Mouse (Mus musculus) gastrocnemius, adult 8-10 months (tissue): ENCODE measurements at regions not wholly inside any gene's neighbourhood (a gene's known extent, or its start where the extent isn't known, plus 50 kb on each side); places are given as distances from the start of the nearest gene placed in this dataset.
A peak's percentile ranks its signal among the peaks of the same experiment; 100 is the strongest.
"Not testable (repeated sequence)": the region's sequence is repeated elsewhere in the genome, so short reads cannot be mapped to it uniquely, and the experiment has no call there.

ENCODE experiments used
- DNase-seq, 2 experiments: peaks; one replicate each; pipeline ENCODE4 v3.0.0; 2022; ENCODE audit warnings: low spot score in 2 of 2

GRCm38 (mm10) chr4:22131751-22132736, 200.9 kb downstream of the Faxc start:
- DNase-seq = no peak

- DNase-seq = no peak
Observed at GRCm38 (mm10) chr4:22133547-22134495, 202.7 kb downstream of the Faxc start.

GRCm38 (mm10) chr4:22140122-22140521, 209.0 kb downstream of the Faxc start:
- no peak for DNase-seq

- DNase-seq = peak; percentile 25 to 28
Observed at GRCm38 (mm10) chr4:22143546-22143945, 212.4 kb downstream of the Faxc start.

GRCm38 (mm10) chr4:22144834-22145233, 212.5 kb upstream of the Fbxl4 start:
- DNase-seq = not testable (repeated sequence)

GRCm38 (mm10) chr4:22146648-22147409, 210.5 kb upstream of the Fbxl4 start:
- no peak for DNase-seq

GRCm38 (mm10) chr4:22151899-22152493, 205.3 kb upstream of the Fbxl4 start:
- no peak for DNase-seq

GRCm38 (mm10) chr4:22152971-22153544, 204.3 kb upstream of the Fbxl4 start:
- DNase-seq = no peak

GRCm38 (mm10) chr4:22153620-22154019, 203.7 kb upstream of the Fbxl4 start:
- DNase-seq = no peak

GRCm38 (mm10) chr4:22186422-22186821, 170.9 kb upstream of the Fbxl4 start:
- no peak for DNase-seq

- DNase-seq = no peak
Observed at GRCm38 (mm10) chr4:22188141-22189006, 169.0 kb upstream of the Fbxl4 start.

GRCm38 (mm10) chr4:22196501-22196900, 160.8 kb upstream of the Fbxl4 start:
- no peak for DNase-seq

GRCm38 (mm10) chr4:22208531-22208930, 148.8 kb upstream of the Fbxl4 start:
- no peak for DNase-seq

GRCm38 (mm10) chr4:22237640-22238039, 119.7 kb upstream of the Fbxl4 start:
- peak; percentile 34 to 56 for DNase-seq

GRCm38 (mm10) chr4:22250276-22250675, 107.1 kb upstream of the Fbxl4 start:
- not testable (repeated sequence) for DNase-seq

- DNase-seq = no peak
Observed at GRCm38 (mm10) chr4:22263903-22264302, 93.4 kb upstream of the Fbxl4 start.

- DNase-seq = no peak
Observed at GRCm38 (mm10) chr4:22269064-22269463, 88.3 kb upstream of the Fbxl4 start.

- DNase-seq = no peak
Observed at GRCm38 (mm10) chr4:22274178-22274577, 83.2 kb upstream of the Fbxl4 start.
